Mouse (Mus musculus): ENCODE data around the gene Arhgap8. TPM values are rescaled to one million over a fixed set of nuclear protein-coding genes. Genes with fewer than 3 reads are reported as not detected.

Arhgap8 gene
- 1 to 10 TPM; 2.1 to 2.3 TPM for total RNA-seq (2021)
- long read RNA-seq, experiment 1 = 0 reads
- long read RNA-seq, experiment 2, partial matches to known transcripts = 0 of 2 reads
- long read RNA-seq, experiment 2, other reads (novel, unspliced or antisense) = 2 of 2 reads

DNA sequence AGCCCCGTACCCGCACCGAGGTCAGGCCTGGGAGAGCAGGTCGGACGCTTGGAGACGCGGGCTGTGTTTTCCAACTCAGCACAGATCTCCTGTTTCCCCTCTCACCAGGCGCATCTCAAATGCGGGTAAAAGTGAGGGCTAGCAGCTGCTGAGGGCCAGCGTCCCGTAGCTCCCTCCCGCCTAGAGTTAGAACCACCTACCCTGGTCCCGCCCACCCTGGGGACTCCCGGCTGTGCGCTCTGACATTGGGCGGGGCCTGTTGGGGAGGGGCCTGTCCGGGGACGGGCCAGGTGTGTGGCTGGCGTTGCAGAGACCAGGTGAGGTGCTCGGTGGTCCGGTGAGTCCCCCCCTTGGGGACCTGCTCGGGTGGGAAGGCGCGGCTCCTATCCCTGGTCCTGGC, at the start of gene Arhgap8:
TSS of gene Arhgap8 (plus strand) at position 262 of the 400 bp plus-strand sequence.
- DNase-seq (ENCODE audit: low spot score in 2 of 2) = no peak

DNA sequence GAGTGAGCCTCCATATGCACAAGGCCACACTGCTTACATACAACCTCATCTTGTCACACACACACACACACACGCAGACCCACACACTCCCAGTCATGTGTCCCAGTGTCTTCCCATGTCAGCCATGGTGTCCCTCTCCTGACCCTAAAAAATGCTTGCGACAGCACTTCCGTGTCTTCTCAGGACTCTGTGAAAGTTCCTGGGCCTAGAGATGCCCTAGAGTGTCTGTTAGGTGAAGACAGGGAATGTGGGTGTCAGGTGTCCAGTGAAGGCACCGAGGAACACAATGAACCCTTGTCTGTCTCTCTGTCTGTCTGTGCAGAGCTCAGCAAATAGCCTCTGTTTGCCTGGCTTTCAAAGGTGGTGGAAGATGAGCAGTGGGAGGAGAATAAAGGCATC, 49.2 kb upstream of the Arhgap8 start:
- no peak for DNase-seq (ENCODE audit: low spot score in 2 of 2)

- no peak for DNase-seq (ENCODE audit: low spot score in 2 of 2)
These were observed 48.2 kb upstream of the Arhgap8 start for GRCm38 (mm10) chr15:84671401-84672307.

- no peak for DNase-seq (ENCODE audit: low spot score in 2 of 2)
These were observed 47.6 kb upstream of the Arhgap8 start for GRCm38 (mm10) chr15:84672308-84672615.

DNA sequence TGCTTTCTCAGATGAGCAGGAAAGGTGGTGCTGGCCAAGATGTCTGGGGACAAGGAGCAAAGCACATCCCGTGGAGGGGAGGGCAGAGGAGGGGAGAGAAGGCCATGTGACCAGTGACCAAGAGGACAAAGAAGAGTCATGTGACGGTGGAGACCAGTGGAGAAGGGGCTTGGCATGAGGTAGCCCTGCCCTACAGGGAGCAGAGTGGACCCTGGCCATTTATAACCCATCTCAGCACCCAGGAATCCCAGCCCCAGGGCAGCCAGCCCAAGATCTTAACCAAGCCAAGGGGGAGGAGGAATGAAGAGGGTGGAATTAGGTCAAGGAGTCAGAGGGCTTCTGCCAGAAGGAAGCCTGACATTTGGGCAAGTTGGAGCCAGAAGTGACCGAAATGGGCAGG, 47.2 kb upstream of the Arhgap8 start:
- DNase-seq (ENCODE audit: low spot score in 2 of 2) = no peak

- DNase-seq (ENCODE audit: low spot score in 2 of 2) = no peak
These were observed 45.4 kb upstream of the Arhgap8 start for GRCm38 (mm10) chr15:84674329-84675067.

DNA sequence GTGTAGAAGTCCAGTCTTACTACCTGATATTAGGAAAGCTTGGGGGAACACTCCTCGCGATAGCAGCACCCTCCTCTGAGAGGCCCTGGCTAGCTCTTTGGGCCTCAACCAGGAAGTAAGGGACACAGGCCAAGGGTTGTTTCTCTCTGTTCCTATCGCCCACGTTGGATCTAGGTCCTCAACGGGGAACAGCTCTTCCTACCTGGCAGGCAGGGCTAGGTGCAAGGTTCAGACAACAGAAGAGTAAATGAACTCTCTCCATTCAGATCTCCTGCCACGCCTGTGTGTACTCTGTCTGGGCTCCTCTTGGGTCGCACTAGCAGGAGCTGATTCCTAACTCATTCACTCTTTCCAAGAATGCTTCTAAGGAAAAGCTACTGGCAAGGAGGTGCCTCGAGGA, 44.5 kb upstream of the Arhgap8 start:
- no peak for DNase-seq (ENCODE audit: low spot score in 2 of 2)

- no peak for DNase-seq (ENCODE audit: low spot score in 2 of 2)
These were observed 41.9 kb upstream of the Arhgap8 start for GRCm38 (mm10) chr15:84677943-84678342.

DNA sequence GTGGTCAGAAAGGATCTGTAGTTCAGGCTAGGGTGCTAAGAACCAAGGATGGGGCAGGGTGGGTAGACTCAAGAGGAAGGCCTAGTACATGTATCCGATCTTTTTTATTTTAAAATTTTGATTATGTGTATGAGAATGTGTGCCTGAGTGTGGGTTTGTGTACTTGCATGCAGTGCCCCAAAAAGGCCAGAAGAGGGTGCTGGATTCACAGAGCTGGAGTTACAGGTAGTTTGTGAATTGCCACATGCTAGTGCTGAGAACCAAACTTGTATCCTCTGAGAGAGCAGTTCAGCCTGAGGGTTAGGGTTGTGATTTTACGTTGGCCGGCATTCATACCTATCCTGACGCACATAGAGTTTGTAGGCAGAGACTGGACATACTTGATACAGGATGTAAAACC, 40.8 kb upstream of the Arhgap8 start:
- no peak for DNase-seq (ENCODE audit: low spot score in 2 of 2)

GRCm38 (mm10) chr15:84679794-84680193, 40.1 kb upstream of the Arhgap8 start:
- DNase-seq (ENCODE audit: low spot score in 2 of 2) = no peak

DNA sequence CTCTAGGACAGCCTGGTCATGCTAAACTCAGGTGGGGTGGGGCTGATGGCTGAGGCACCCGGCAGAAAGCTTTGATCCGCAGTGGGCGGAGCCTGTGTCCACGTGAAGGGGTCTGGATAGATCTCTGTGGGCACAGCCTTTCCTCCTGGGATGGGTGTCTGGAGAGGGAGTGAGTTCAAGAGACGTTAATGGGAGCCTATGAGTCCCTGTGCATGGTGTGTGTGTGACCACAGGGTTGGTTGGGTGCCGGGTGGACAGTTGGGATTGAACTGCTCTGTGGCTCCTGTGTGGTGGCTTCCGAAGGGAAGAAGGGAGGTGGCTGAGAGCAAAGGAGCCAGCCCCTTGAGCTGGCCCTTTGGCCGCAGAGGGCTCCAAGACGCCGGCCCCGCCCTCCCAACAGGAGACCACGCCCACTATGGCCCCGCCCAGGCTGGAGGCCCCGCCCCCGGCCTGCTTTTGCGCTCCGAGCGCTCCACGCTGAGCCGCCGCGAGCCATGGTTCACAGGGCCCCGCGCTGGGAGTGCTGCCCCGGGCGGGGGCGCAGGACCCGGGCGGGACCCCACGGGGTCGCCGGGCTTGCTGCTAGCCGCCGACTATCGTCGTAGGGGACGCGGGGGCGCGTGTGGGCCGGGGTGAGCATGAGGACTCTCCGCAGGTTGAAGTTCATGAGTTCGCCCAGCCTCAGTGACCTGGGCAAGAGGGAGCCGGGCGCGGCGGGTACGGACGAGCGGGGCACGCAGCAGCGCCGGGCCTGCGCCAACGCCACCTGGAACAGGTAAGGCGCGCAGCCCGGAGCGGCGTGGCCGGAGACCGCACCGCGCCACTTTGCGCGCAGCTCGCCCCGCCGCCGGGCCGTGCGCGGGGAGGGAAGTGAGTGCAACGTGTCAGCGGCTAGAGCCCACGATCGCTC, 39.1 kb upstream of the Arhgap8 start:
- peak; percentile 82 to 89 for DNase-seq (ENCODE audit: low spot score in 2 of 2)

GRCm38 (mm10) chr15:84681455-84682193, 38.2 kb upstream of the Arhgap8 start:
- no peak for DNase-seq (ENCODE audit: low spot score in 2 of 2)

DNA sequence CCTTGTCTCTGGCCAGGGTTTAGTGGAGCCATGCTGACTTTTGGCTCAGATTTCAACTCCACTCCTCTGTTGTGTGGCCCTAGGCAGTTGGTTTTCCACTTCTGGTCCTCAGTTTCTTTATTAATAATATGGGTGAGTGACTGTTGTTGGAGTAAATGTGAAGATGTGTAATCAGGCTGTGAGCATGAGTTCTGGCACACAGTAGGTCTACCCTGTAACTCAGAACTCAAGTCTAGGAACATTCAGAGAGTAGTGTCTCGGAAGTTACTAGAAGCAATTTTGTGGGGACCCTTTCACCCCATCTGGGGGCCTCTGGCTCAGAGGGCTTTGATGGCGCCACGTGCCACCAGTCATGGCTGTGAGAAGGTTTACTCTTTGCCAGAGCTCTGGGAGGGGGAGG, 37.6 kb upstream of the Arhgap8 start:
- no peak for DNase-seq (ENCODE audit: low spot score in 2 of 2)

DNA sequence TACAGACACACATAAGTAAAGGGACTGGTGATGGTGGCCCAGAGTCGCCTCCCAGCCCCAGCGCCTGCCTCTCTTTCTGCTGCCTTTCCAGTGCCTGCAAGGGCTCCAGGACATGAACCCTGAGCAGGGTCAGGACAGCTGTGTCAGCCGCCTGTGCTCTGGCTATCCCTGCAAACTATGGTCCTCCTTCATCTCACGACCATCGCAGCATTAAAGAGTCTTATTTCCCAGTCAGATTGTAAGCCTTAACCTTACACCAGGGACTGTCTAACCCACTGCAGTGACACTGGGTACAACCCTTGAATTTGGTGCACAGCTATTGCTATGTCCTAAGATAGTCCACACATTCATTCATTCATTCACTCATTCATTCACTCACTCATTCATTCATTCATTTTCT, 37.0 kb upstream of the Arhgap8 start:
- DNase-seq (ENCODE audit: low spot score in 2 of 2) = no peak

DNA sequence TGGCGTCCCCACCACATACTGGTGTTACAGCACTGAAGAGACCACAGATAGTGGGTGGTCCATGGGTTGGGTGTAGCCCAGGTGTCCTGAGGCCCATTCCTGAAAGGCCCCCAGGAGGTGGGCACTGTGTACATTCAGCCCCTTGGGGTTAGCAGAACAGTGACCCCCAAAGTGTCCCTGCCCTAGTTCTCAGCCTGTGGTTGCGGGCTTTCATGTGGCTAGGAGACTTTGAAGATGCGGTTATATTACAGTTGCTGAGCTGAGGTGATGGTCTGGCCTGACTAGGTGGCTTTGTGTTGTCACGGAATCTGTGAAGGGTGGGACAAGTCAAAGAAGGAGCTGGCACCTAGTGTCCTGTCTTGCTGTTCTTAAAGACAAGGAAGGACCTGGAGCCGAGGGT, 35.3 kb upstream of the Arhgap8 start:
- no peak for DNase-seq (ENCODE audit: low spot score in 2 of 2)

DNA sequence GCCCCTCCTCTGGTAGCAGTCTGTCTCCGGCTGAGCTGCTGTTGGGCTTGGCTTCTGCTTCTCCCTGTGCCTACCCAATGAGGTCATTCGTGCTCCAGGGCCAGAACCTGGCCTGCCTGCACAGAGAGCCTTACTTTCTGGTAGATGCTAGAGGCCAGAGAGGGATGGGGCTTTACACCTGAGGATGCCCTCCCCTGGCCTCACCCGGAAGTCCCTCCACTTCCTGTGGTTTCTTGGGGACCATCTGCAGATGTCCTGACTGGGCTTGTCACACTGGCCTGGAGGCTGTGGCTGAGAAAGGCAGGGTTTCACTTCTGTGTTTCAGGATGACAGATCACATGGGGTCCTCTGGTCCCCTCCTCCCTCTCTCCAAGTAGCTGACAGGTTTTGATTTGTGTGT, 34.4 kb upstream of the Arhgap8 start:
- DNase-seq (ENCODE audit: low spot score in 2 of 2) = no peak

DNA sequence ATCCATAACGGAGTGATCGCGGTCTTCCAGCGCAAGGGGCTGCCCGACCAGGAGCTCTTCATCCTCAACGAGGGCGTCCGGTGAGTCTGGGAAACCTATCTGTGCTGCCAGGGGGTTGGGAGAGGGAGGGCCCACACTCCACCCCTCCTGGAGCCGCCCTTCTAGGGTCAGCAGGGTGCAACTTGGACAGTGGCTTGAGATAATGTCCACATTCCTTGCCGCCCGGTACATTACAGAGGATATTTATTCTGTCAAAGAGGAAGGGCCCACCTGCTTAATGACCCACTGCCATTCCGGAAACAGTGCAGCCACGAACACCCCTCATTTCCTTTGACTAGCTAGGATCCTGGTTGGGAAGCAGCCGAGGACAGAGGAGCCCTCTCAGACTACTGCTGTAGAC, 31.9 kb upstream of the Arhgap8 start:
- DNase-seq (ENCODE audit: low spot score in 2 of 2) = no peak

DNA sequence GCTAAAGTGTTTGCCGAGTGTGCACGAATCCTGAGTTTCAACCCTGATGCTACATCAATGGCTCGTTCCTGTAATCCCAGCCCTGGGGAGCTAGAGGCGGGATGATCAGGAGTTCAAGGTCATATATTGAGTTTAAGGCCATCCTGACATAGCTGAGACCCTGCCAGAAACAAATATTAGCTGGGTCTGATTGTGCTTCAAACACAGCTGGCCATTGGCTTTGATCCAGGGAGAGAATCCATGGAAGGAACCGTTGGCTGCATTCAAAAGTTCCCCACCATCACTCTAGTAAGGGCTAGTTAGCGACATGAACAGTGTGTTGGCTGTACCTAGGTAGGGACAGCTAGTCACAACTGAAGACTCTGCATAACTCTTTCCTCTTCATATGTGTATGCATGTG, 30.5 kb upstream of the Arhgap8 start:
- DNase-seq (ENCODE audit: low spot score in 2 of 2) = no peak

- no peak for DNase-seq (ENCODE audit: low spot score in 2 of 2)
These were observed 28.3 kb upstream of the Arhgap8 start for GRCm38 (mm10) chr15:84691513-84691912.

GRCm38 (mm10) chr15:84692645-84693044, 27.2 kb upstream of the Arhgap8 start:
- no peak for DNase-seq (ENCODE audit: low spot score in 2 of 2)

- DNase-seq (ENCODE audit: low spot score in 2 of 2) = no peak
These were observed 23.8 kb upstream of the Arhgap8 start for GRCm38 (mm10) chr15:84696021-84696420.
